Mouse (Mus musculus) MEL (cell line): ENCODE measurements around the gene Ttyh2. TPM values are rescaled to one million over a fixed set of nuclear protein-coding genes. Genes with fewer than 3 reads are reported as not detected.

Experiments
- DNase-seq: peaks from one replicate; pipeline ENCODE4 v3.0.0; 2011; ENCODE audit warnings: low read depth, low spot score
- H3K27ac ChIP-seq: 2 replicates; pipeline ENCODE4 v1.5.1; 2012; ENCODE audit warnings: low read depth, mild to moderate bottlenecking, control low read depth, low read length, moderate library complexity; ENCODE audit not compliant: control insufficient read depth
- H3K27me3 ChIP-seq, 2 experiments: fragments of 150-350 bp in 1 of 2; sonication (generic) in 1 of 2; 2 replicates each; pipeline ENCODE4 v1.6.1; 2012; ENCODE audit warnings: low read length in 2 of 2, mild to moderate bottlenecking in 2 of 2, improper control_type of control experiment in 1 of 2, moderate library complexity in 1 of 2; ENCODE audit not compliant: insufficient read depth in 2 of 2, control insufficient read depth in 1 of 2
- H3K36me3 ChIP-seq, 2 experiments: 2 replicates each; pipeline ENCODE4 v1.6.1; 2012 to 2014; ENCODE audit warnings: low read length in 2 of 2, improper control_type of control experiment in 1 of 2, inconsistent platforms in 1 of 2, mild to moderate bottlenecking in 1 of 2; ENCODE audit not compliant: insufficient read depth in 2 of 2, control insufficient read depth in 1 of 2
- H3K4me1 ChIP-seq, 2 experiments: fragments of 150-350 bp in 1 of 2; sonication (generic) in 1 of 2; 2 replicates each; pipeline ENCODE4 v1.6.1; 2012; ENCODE audit warnings: low read length in 2 of 2, improper control_type of control experiment in 1 of 2, mild to moderate bottlenecking in 1 of 2; ENCODE audit not compliant: insufficient read depth in 2 of 2, control insufficient read depth in 1 of 2
- H3K4me3 ChIP-seq, 2 experiments: fragments of 150-350 bp in 1 of 2; sonication (generic) in 1 of 2; 2 replicates each; pipeline ENCODE4 v1.5.1; 2012; ENCODE audit warnings: low read depth in 2 of 2, low read length in 2 of 2, mild to moderate bottlenecking in 2 of 2, moderate library complexity in 2 of 2, control low read depth in 1 of 2, improper control_type of control experiment in 1 of 2; ENCODE audit not compliant: control insufficient read depth in 1 of 2, insufficient read depth in 1 of 2
- H3K79me2 ChIP-seq: 2 replicates; pipeline ENCODE4 v1.6.1; 2012; ENCODE audit warnings: mild to moderate bottlenecking, low read length, moderate library complexity; ENCODE audit not compliant: control insufficient read depth, poor library complexity, insufficient read depth
- H3K9ac ChIP-seq: 2 replicates; pipeline ENCODE4 v1.6.1; 2012; ENCODE audit warnings: low read depth, mild to moderate bottlenecking, control low read depth, low read length, moderate library complexity; ENCODE audit not compliant: control insufficient read depth, poor library complexity, severe bottlenecking
- H3K9me3 ChIP-seq: fragments of 150-350 bp; sonication (generic); replicated peaks from 2 replicates; pipeline ENCODE4 v1.6.1; 2012; ENCODE audit warnings: mild to moderate bottlenecking, low read length, improper control_type of control experiment, moderate library complexity; ENCODE audit not compliant: insufficient read depth
- CHD1 ChIP-seq: IDR thresholded peaks from 2 replicates; pipeline ENCODE4 v1.6.1; 2012; ENCODE audit warnings: low read depth, mild to moderate bottlenecking, inconsistent platforms, low read length, improper control_type of control experiment
- CTCF ChIP-seq, 3 experiments: IDR thresholded peaks in 2 of 3; conservative IDR thresholded peaks in 1 of 3; 2 replicates each; pipeline ENCODE4 v1.5.1; 2011 to 2012; ENCODE audit warnings: low read length in 3 of 3, low read depth in 2 of 3, mild to moderate bottlenecking in 2 of 3, improper control_type of control experiment in 1 of 3, inconsistent platforms in 1 of 3, mixed read lengths in 1 of 3, moderate library complexity in 1 of 3; ENCODE audit not compliant: control insufficient read depth in 1 of 3, insufficient read depth in 1 of 3, poor library complexity in 1 of 3, severe bottlenecking in 1 of 3
- ETS1 ChIP-seq: IDR thresholded peaks from 2 replicates; pipeline ENCODE4 v1.6.1; 2012; ENCODE audit warnings: low read depth, mild to moderate bottlenecking, inconsistent platforms, low read length, improper control_type of control experiment, moderate library complexity
- GABPA ChIP-seq: IDR thresholded peaks from 2 replicates; pipeline ENCODE4 v1.6.1; 2012; ENCODE audit warnings: low read depth, mild to moderate bottlenecking, inconsistent platforms, low read length, improper control_type of control experiment, moderate library complexity
- JUND ChIP-seq: IDR thresholded peaks from 2 replicates; pipeline ENCODE4 v1.6.1; 2011; ENCODE audit warnings: low read depth, mild to moderate bottlenecking, improper control_type of control experiment, low read length
- KAT2A ChIP-seq: conservative IDR thresholded peaks from 2 replicates; pipeline ENCODE4 v1.6.1; 2012; ENCODE audit warnings: low read depth, low read length, improper control_type of control experiment, inconsistent platforms
- MAFK ChIP-seq: IDR thresholded peaks from 2 replicates; pipeline ENCODE4 v1.6.1; 2011; ENCODE audit warnings: low read depth, mild to moderate bottlenecking, low read length, improper control_type of control experiment, borderline replicate concordance
- MAX ChIP-seq: IDR thresholded peaks from 2 replicates; pipeline ENCODE4 v1.6.1; 2011; ENCODE audit warnings: low read length, improper control_type of control experiment
- MYB ChIP-seq: IDR thresholded peaks from 2 replicates; pipeline ENCODE4 v1.6.1; 2011; ENCODE audit warnings: mild to moderate bottlenecking, low read depth, low read length, improper control_type of control experiment
- MYC ChIP-seq: IDR thresholded peaks from 2 replicates; pipeline ENCODE4 v1.6.1; 2011; ENCODE audit warnings: low read depth, mild to moderate bottlenecking, low read length, improper control_type of control experiment, moderate library complexity
- NELFE ChIP-seq: IDR thresholded peaks from 2 replicates; pipeline ENCODE4 v1.6.1; 2011; ENCODE audit warnings: low read depth, low read length, improper control_type of control experiment
- POLR2AphosphoS2 ChIP-seq: IDR thresholded peaks from 2 replicates; pipeline ENCODE4 v1.6.1; 2011; ENCODE audit warnings: low read length, improper control_type of control experiment
- SIN3A ChIP-seq: IDR thresholded peaks from 2 replicates; pipeline ENCODE4 v1.6.1; 2012; ENCODE audit warnings: low read length, improper control_type of control experiment, inconsistent platforms
- SMC3 ChIP-seq: IDR thresholded peaks from 2 replicates; pipeline ENCODE4 v1.6.1; 2011; ENCODE audit warnings: low read depth, low read length, improper control_type of control experiment
- TBP ChIP-seq: IDR thresholded peaks from 2 replicates; pipeline ENCODE4 v1.8.0; 2011; ENCODE audit warnings: low read depth, low read length, improper control_type of control experiment
- TCF12 ChIP-seq: IDR thresholded peaks from 2 replicates; pipeline ENCODE4 v1.6.1; 2014; ENCODE audit warnings: low read depth, mild to moderate bottlenecking, inconsistent platforms, low read length, improper control_type of control experiment, moderate library complexity
- UBTF ChIP-seq: IDR thresholded peaks from 2 replicates; pipeline ENCODE4 v1.6.1; 2012; ENCODE audit warnings: low read depth, mild to moderate bottlenecking, inconsistent platforms, low read length, improper control_type of control experiment, moderate library complexity, borderline replicate concordance; ENCODE audit not compliant: insufficient read depth
- USF2 ChIP-seq, 2 experiments: IDR thresholded peaks; 2 replicates each; pipeline ENCODE4 v1.6.1; 2011 to 2012; ENCODE audit warnings: improper control_type of control experiment in 2 of 2, low read length in 2 of 2, borderline replicate concordance in 1 of 2, inconsistent platforms in 1 of 2, low read depth in 1 of 2, mild to moderate bottlenecking in 1 of 2; ENCODE audit not compliant: insufficient read depth in 1 of 2
- ZMIZ1 ChIP-seq: IDR thresholded peaks from 2 replicates; pipeline ENCODE4 v1.6.1; 2012; ENCODE audit warnings: low read depth, mild to moderate bottlenecking, inconsistent platforms, low read length, improper control_type of control experiment, moderate library complexity
- ZNF384 ChIP-seq: IDR thresholded peaks from 2 replicates; pipeline ENCODE4 v1.6.1; 2012; ENCODE audit warnings: low read depth, mild to moderate bottlenecking, inconsistent platforms, low read length, improper control_type of control experiment
- polyA plus RNA-seq, 2 experiments: library from polyadenylated mRNA; stranded (reverse) in 1 of 2; unstranded in 1 of 2; fragments of >175 nt in 1 of 2; fragments of >200 nt in 1 of 2; gene quantifications; 2 replicates each; pipeline versions ENCODE4 v1.2.1 to v1.2.4; 2012; ENCODE audit warnings: low replicate concordance in 2 of 2, low read depth in 1 of 2; ENCODE audit not compliant: insufficient read length in 2 of 2, insufficient read depth in 1 of 2, missing spikeins in 1 of 2
- total RNA-seq: library from RNA; depleted of rRNA; stranded (reverse); fragments of 300-350 nt; gene quantifications from 2 replicates; pipeline ENCODE4 v1.2.3, GENCODE M21; 2012

The Ttyh2 gene
- total and polyA plus RNA-seq, 3 experiments, result 7.2 to 9.7 TPM; not detected in 1

DNA sequence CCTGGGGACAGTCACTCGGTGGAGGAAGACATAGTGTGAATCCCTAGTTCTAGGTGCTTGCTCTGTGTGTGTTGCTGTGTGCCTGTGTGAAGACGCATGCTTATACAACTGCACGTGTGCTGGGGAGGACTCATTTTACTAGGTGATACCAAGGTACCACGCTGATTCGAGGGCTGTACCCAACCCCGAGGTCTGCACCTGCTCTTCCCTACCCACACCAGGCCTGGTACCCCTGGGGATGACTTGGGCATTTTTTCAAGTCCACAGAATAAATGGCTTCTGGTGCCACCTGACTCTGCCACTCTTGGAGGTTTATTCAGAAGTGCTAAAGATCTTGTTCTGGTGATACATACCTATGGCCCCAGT lies 27.7 kb downstream of the Ttyh2 start:
- no peaks in the 10 kb centered on the region; a peak in 1 of 4 replicates for H3K36me3 ChIP-seq
- no peak overlapping the region for H3K4me3 ChIP-seq
- H3K27ac ChIP-seq, result no peak overlapping the region
- no peaks in the 10 kb centered on the region for H3K27me3 ChIP-seq
- DNase-seq, result no peak
- H3K79me2 ChIP-seq, result no peaks in the 10 kb centered on the region
- no peaks in the 10 kb centered on the region for H3K4me1 ChIP-seq
- H3K9ac ChIP-seq, result no peak overlapping the region
- TF ChIP-seq USF2 (IDR thresholded peaks at IDR 0.05; ENCODE audit: borderline replicate concordance in 1 of 2, insufficient read depth in 1 of 2, low read depth in 1 of 2, low read length in 2 of 2), result no peak
- no peak for TF ChIP-seq MYC
- TF ChIP-seq NELFE, result no peak
- TF ChIP-seq CTCF (IDR thresholded peaks at IDR 0.05 in 2 of 3, conservative IDR thresholded peaks at IDR 0.05 in 1 of 3; ENCODE audit: control insufficient read depth in 1 of 3, insufficient read depth in 1 of 3, low read depth in 2 of 3, low read length in 3 of 3, poor library complexity in 1 of 3, severe bottlenecking in 1 of 3), result no peak
- no peak for TF ChIP-seq ZMIZ1
- TF ChIP-seq ZNF384, result no peak
- H3K9me3 ChIP-seq, result no peaks in the 10 kb centered on the region

DNA sequence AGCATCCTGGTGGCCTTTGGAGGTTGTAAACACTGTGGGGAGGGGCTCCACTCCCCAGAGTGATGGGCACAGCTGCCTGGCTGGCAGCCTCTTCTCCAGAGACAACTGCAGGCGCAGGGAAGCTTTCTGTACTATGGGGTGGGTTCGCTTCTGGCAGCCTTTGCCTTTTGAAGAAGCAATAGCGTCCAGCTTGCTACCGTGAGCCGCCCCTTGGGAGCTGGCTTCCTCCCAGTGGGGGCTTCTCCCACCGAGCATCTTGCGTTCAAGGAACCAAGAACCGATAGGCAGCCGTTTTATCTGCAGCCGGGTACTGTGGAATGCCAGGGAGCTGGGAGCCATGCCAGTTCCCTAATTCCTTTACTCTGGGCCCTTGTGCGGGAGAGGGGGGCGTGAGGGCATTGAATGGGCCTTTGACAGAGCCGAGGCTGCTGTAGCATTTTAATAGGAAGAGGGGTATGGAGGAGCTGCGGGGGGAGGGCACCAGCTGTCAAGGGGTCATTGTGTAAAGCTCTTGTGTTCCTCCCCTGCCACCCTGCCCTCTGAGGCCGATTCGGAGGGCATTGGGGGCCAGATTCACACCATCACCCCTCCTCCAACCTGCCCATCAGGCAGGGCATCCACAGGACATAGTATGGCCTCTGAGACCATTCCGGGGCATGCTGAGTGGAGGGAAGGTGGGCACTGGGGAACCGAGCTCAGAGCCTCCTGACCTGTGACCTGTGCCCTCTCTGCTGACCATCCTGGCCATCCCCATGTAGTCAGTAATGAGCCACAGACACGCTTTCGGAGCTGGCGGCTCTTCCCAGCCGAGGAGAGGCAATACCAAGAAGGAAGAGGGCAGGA lies 29.1 kb downstream of the Ttyh2 start:
- no peak overlapping the region for H3K9ac ChIP-seq
- H3K79me2 ChIP-seq, result no peaks in the 10 kb centered on the region
- no peaks in the 10 kb centered on the region for H3K9me3 ChIP-seq
- H3K27me3 ChIP-seq, result no peaks in the 10 kb centered on the region
- DNase-seq, result no peak
- no peaks in the 10 kb centered on the region for H3K4me1 ChIP-seq
- no peaks in the 10 kb centered on the region; a peak in 1 of 4 replicates for H3K36me3 ChIP-seq
- no peak for TF ChIP-seq CHD1
- no peak for TF ChIP-seq KAT2A
- TF ChIP-seq TBP, result no peak
- no peak for TF ChIP-seq MYB
- no peak for TF ChIP-seq UBTF
- no peak for TF ChIP-seq TCF12
- TF ChIP-seq SMC3, result no peak
- no peak for TF ChIP-seq NELFE
- no peak for TF ChIP-seq MAFK
- TF ChIP-seq ZMIZ1, result no peak
- TF ChIP-seq POLR2AphosphoS2, result no peak
- TF ChIP-seq ETS1, result no peak
- TF ChIP-seq SIN3A, result no peak
- no peak for TF ChIP-seq MAX
- no peak for TF ChIP-seq JUND
- TF ChIP-seq GABPA, result no peak
- no peak overlapping the region for H3K27ac ChIP-seq
- no peak overlapping the region for H3K4me3 ChIP-seq
